Mouse (Mus musculus): ENCODE data around the gene A930017K11Rik. TPM values are rescaled to one million over a fixed set of nuclear protein-coding genes. Genes with fewer than 3 reads are reported as not detected.

Gene A930017K11Rik
- polyA plus RNA-seq, 1 experiment from 2014 or later, result 5.4 TPM

Other genes with a start within 250 kb of the A930017K11Rik start
- 0.99 and 1.1 TPM in 2 replicates for gene Gng13, start 235.4 kb downstream of the A930017K11Rik start, polyA plus RNA-seq (2015; fragmentation: Nextera tagmentation; extraction: Ambion mirVana)
- gene Chtf18, start 225.1 kb downstream of the A930017K11Rik start, polyA plus RNA-seq (2015; fragmentation: Nextera tagmentation; extraction: Ambion mirVana), result 31.0 and 38.4 TPM in 2 replicates
- 19.3 and 20.7 TPM in 2 replicates for gene Rpusd1, start 224.9 kb downstream of the A930017K11Rik start, polyA plus RNA-seq (2015; fragmentation: Nextera tagmentation; extraction: Ambion mirVana)
- gene Mslnl, start 216.5 kb downstream of the A930017K11Rik start, polyA plus RNA-seq (2015; fragmentation: Nextera tagmentation; extraction: Ambion mirVana), result 0.08 TPM in 1 of 2 replicates, not detected in the other
- 5.6 and 6.3 TPM in 2 replicates for gene Msln, start 198.2 kb downstream of the A930017K11Rik start, polyA plus RNA-seq (2015; fragmentation: Nextera tagmentation; extraction: Ambion mirVana)
- 30.6 and 31.8 TPM in 2 replicates for gene Narfl, start 178.8 kb downstream of the A930017K11Rik start, polyA plus RNA-seq (2015; fragmentation: Nextera tagmentation; extraction: Ambion mirVana)
- gene Haghl, start 166.9 kb downstream of the A930017K11Rik start, polyA plus RNA-seq (2015; fragmentation: Nextera tagmentation; extraction: Ambion mirVana), result 63.0 and 74.8 TPM in 2 replicates
- 0.23 and 0.29 TPM in 2 replicates for gene Ccdc78, start 166.0 kb downstream of the A930017K11Rik start, polyA plus RNA-seq (2015; fragmentation: Nextera tagmentation; extraction: Ambion mirVana)
- 91.7 and 101 TPM in 2 replicates for gene Fam173a, start 159.7 kb downstream of the A930017K11Rik start, polyA plus RNA-seq (2015; fragmentation: Nextera tagmentation; extraction: Ambion mirVana)
- not detected in 2 replicates for gene AC134908.4, start 156.9 kb downstream of the A930017K11Rik start, polyA plus RNA-seq (2015; fragmentation: Nextera tagmentation; extraction: Ambion mirVana)
- gene Metrn, start 155.4 kb downstream of the A930017K11Rik start, polyA plus RNA-seq (2015; fragmentation: Nextera tagmentation; extraction: Ambion mirVana), result 53.5 and 58.5 TPM in 2 replicates
- gene Fbxl16, start 143.5 kb downstream of the A930017K11Rik start, polyA plus RNA-seq (2015; fragmentation: Nextera tagmentation; extraction: Ambion mirVana), result 1.5 and 2.2 TPM in 2 replicates
- gene Wdr24, start 128.9 kb downstream of the A930017K11Rik start, polyA plus RNA-seq (2015; fragmentation: Nextera tagmentation; extraction: Ambion mirVana), result 28.1 and 31.8 TPM in 2 replicates
- 56.2 and 61.4 TPM in 2 replicates for gene Jmjd8, start 123.7 kb downstream of the A930017K11Rik start, polyA plus RNA-seq (2015; fragmentation: Nextera tagmentation; extraction: Ambion mirVana)
- gene Stub1, start 119.2 kb downstream of the A930017K11Rik start, polyA plus RNA-seq (2015; fragmentation: Nextera tagmentation; extraction: Ambion mirVana), result 336 and 362 TPM in 2 replicates
- 2.8 and 3.8 TPM in 2 replicates for gene Rhbdl1, start 115.3 kb downstream of the A930017K11Rik start, polyA plus RNA-seq (2015; fragmentation: Nextera tagmentation; extraction: Ambion mirVana)
- 1.8 and 3.0 TPM in 2 replicates for gene Gm20683, start 110.8 kb downstream of the A930017K11Rik start, polyA plus RNA-seq (2015; fragmentation: Nextera tagmentation; extraction: Ambion mirVana)
- 26.8 and 29.0 TPM in 2 replicates for gene Rhot2, start 107.7 kb downstream of the A930017K11Rik start, polyA plus RNA-seq (2015; fragmentation: Nextera tagmentation; extraction: Ambion mirVana)
- 31.2 and 35.6 TPM in 2 replicates for gene Wdr90, start 91.1 kb downstream of the A930017K11Rik start, polyA plus RNA-seq (2015; fragmentation: Nextera tagmentation; extraction: Ambion mirVana)
- 54.9 and 55.1 TPM in 2 replicates for gene Mcrip2, start 83.8 kb downstream of the A930017K11Rik start, polyA plus RNA-seq (2015; fragmentation: Nextera tagmentation; extraction: Ambion mirVana)
- 78.7 and 81.5 TPM in 2 replicates for gene Mettl26, start 77.5 kb downstream of the A930017K11Rik start, polyA plus RNA-seq (2015; fragmentation: Nextera tagmentation; extraction: Ambion mirVana)
- 0.49 and 0.56 TPM in 2 replicates for gene Wfikkn1, start 71.7 kb downstream of the A930017K11Rik start, polyA plus RNA-seq (2015; fragmentation: Nextera tagmentation; extraction: Ambion mirVana)
- 27.8 and 30.9 TPM in 2 replicates for gene Rab40c, start 32.8 kb downstream of the A930017K11Rik start, polyA plus RNA-seq (2015; fragmentation: Nextera tagmentation; extraction: Ambion mirVana)
- gene Pigq, start 7.6 kb downstream of the A930017K11Rik start, polyA plus RNA-seq (2015; fragmentation: Nextera tagmentation; extraction: Ambion mirVana), result 72.2 and 76.4 TPM in 2 replicates
- gene Nhlrc4, start 7.6 kb downstream of the A930017K11Rik start, polyA plus RNA-seq (2015; fragmentation: Nextera tagmentation; extraction: Ambion mirVana), result 1.5 TPM in 2 replicates
- 22.7 and 31.6 TPM in 2 replicates for gene Capn15, start 33.2 kb upstream of the A930017K11Rik start, polyA plus RNA-seq (2015; fragmentation: Nextera tagmentation; extraction: Ambion mirVana)
- gene Rab11fip3, start 117.0 kb upstream of the A930017K11Rik start, polyA plus RNA-seq (2015; fragmentation: Nextera tagmentation; extraction: Ambion mirVana), result 29.1 and 30.2 TPM in 2 replicates
- 42.9 and 45.7 TPM in 2 replicates for gene Decr2, start 137.8 kb upstream of the A930017K11Rik start, polyA plus RNA-seq (2015; fragmentation: Nextera tagmentation; extraction: Ambion mirVana)
- gene Nme4, start 143.0 kb upstream of the A930017K11Rik start, polyA plus RNA-seq (2015; fragmentation: Nextera tagmentation; extraction: Ambion mirVana), result 101 and 103 TPM in 2 replicates
- 3.8 and 5.1 TPM in 2 replicates for gene Tmem8, start 160.7 kb upstream of the A930017K11Rik start, polyA plus RNA-seq (2015; fragmentation: Nextera tagmentation; extraction: Ambion mirVana)
- 207 and 218 TPM in 2 replicates for gene Mrpl28, start 170.9 kb upstream of the A930017K11Rik start, polyA plus RNA-seq (2015; fragmentation: Nextera tagmentation; extraction: Ambion mirVana)
- gene Axin1, start 186.1 kb upstream of the A930017K11Rik start, polyA plus RNA-seq (2015; fragmentation: Nextera tagmentation; extraction: Ambion mirVana), result 8.0 and 9.4 TPM in 2 replicates
- gene Pdia2, start 246.5 kb upstream of the A930017K11Rik start, polyA plus RNA-seq (2015; fragmentation: Nextera tagmentation; extraction: Ambion mirVana), result 0.55 and 0.67 TPM in 2 replicates